Mouse (Mus musculus) heart, embryonic 15.5 days (tissue): ENCODE results near the gene Notch4. TPM values are rescaled to one million over a fixed set of nuclear protein-coding genes. Genes with fewer than 3 reads are reported as not detected.

Experiments used
- ATAC-seq: fragments of 200-750 bp; cut with Nextera tagmentation; replicated peaks from 2 replicates; pipeline ENCODE4 v1.8.0; 2017; ENCODE audit warnings: low read depth, moderate TSS enrichment; ENCODE audit not compliant: insufficient number of reproducible peaks, insufficient read depth, low FRiP score
- H3K27ac ChIP-seq: fragments of 300-500 bp; sonication (generic); 2 replicates; pipeline ENCODE4 v1.5.1; 2015; ENCODE audit warnings: mild to moderate bottlenecking, inconsistent platforms
- H3K27me3 ChIP-seq: fragments of 300-500 bp; sonication (generic); 2 replicates; pipeline ENCODE4 v1.6.1; 2015; ENCODE audit warnings: inconsistent platforms
- H3K36me3 ChIP-seq: fragments of 300-500 bp; sonication (generic); 2 replicates; pipeline ENCODE4 v1.6.1; 2015; ENCODE audit warnings: mild to moderate bottlenecking, inconsistent platforms
- H3K4me1 ChIP-seq: fragments of 300-500 bp; sonication (generic); replicated peaks from 2 replicates; pipeline ENCODE4 v1.6.1; 2015; ENCODE audit warnings: inconsistent platforms
- H3K4me2 ChIP-seq: fragments of 300-500 bp; sonication (generic); 2 replicates; pipeline ENCODE4 v1.6.1; 2015; ENCODE audit warnings: inconsistent platforms, mild to moderate bottlenecking, moderate library complexity
- H3K4me3 ChIP-seq: fragments of 300-500 bp; sonication (generic); 2 replicates; pipeline ENCODE4 v1.5.1; 2015; ENCODE audit warnings: mild to moderate bottlenecking, inconsistent platforms
- H3K9ac ChIP-seq: fragments of 300-500 bp; sonication (generic); 2 replicates; pipeline ENCODE4 v1.6.1; 2015; ENCODE audit warnings: mild to moderate bottlenecking, inconsistent platforms
- H3K9me3 ChIP-seq: fragments of 300-500 bp; sonication (generic); replicated peaks from 2 replicates; pipeline ENCODE4 v1.6.1; 2016; ENCODE audit warnings: inconsistent platforms
- whole genome bisulfite sequencing: fragments of 180-500 bp; shearing (Covaris S2); methylation state at CpG from one replicate; pipeline ENCODE4 v1.1.7; 2015; ENCODE audit warnings: mixed read lengths; 5-methylcytosine and 5-hydroxymethylcytosine counted together
- polyA plus RNA-seq: library from polyadenylated mRNA; unstranded; fragments of >200 nt; fragmentation: Nextera tagmentation; extraction: Ambion mirVana; gene quantifications from 2 replicates; pipeline ENCODE4 v1.2.1, GENCODE M21; 2015

Notch4 gene
- polyA plus RNA-seq, 1 experiment from 2014 or later = 5.8 TPM

- WGBS = under 1% methylated on average over 43 of the region's 45 CpGs
- H3K4me3 ChIP-seq = peak overlapping the region; percentile 85
- H3K4me2 ChIP-seq = peak overlapping the region; percentile 97
- no peaks in the 10 kb centered on the region for H3K9me3 ChIP-seq
- peaks cover 50% of the 10 kb centered on the region for H3K4me1 ChIP-seq
- H3K27ac ChIP-seq = peak overlapping the region; percentile 94
- peak overlapping the region; percentile 80 for H3K9ac ChIP-seq
- H3K27me3 ChIP-seq = peaks cover 35% of the 10 kb centered on the region
- H3K36me3 ChIP-seq = peaks cover 23% of the 10 kb centered on the region
- peak; percentile 86 for ATAC-seq
Measured at GRCm38 (mm10) chr17:34627093-34627942, 63.2 kb downstream of the Notch4 start.

- H3K4me1 ChIP-seq = peaks cover 53% of the 10 kb centered on the region
- no peak for ATAC-seq
Measured at GRCm38 (mm10) chr17:34627943-34628643, 64.0 kb downstream of the Notch4 start, which contains the start of gene Ppt2. Ppt2 (minus strand) TSS chr17:34628510.

GRCm38 (mm10) chr17:34628644-34628967 is 64.5 kb downstream of the Notch4 start:
- peaks cover 53% of the 10 kb centered on the region for H3K4me1 ChIP-seq
- peak overlapping the region; percentile 97 for H3K4me2 ChIP-seq
- H3K36me3 ChIP-seq = peaks cover 10% of the 10 kb centered on the region
- WGBS = 50% methylated on average over 5 of the region's 5 CpGs
- peaks cover 47% of the 10 kb centered on the region for H3K27me3 ChIP-seq
- H3K27ac ChIP-seq = peak overlapping the region; percentile 94; the same call in 1 of the 2 replicates
- peak overlapping the region; percentile 70 for H3K9ac ChIP-seq
- no peaks in the 10 kb centered on the region for H3K9me3 ChIP-seq
- peak overlapping the region; percentile 85 for H3K4me3 ChIP-seq
- no peak for ATAC-seq

More at GRCm38 (mm10) chr17:34627943-34628643, 64.0 kb downstream of the Notch4 start, which contains the start of gene Ppt2:
- peaks cover 42% of the 10 kb centered on the region for H3K27me3 ChIP-seq
- peaks cover 15% of the 10 kb centered on the region for H3K36me3 ChIP-seq
- peak within 1 kb of the TSS; percentile 94 for H3K27ac ChIP-seq
- peak within 1 kb of the TSS; percentile 70 for H3K9ac ChIP-seq
- no peaks in the 10 kb centered on the region for H3K9me3 ChIP-seq
- H3K4me2 ChIP-seq = peak within 1 kb of the TSS; percentile 97
- WGBS = 3% methylated on average over 29 of the region's 29 CpGs
- H3K4me3 ChIP-seq = peak within 1 kb of the TSS; percentile 85

DNA sequence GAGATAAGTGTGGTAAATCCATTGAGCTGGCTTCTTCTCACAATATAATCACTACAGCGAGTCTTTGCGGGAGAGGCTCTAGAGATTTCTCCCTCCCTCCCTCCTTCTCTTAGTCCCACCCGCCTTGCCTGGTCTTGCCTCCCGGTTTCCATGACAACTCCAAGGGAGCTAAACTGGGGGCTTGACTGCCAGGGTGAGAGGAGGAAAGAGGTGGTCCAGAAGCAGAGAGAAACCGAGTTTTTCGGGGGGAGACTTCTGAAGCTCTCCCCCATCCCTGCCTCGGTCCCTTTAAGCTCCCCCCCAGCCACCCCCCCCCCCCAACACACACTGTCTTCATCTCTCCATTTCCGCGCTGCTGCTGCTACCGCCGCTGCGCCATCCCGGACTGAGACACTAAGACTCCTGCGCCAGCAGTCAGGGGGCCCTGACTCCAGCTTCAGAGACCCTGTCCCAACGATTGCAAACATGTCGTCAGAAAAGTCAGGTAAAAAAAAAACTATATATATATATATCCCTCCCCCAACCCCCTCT is 65.2 kb downstream of the Notch4 start, which contains the start of gene Prrt1:
Prrt1 (plus strand) TSS at position 313 of the 531 bp plus-strand sequence.
- no peak for ATAC-seq
- H3K4me2 ChIP-seq = peak within 1 kb of the TSS; percentile 97
- WGBS = 5% methylated on average over 16 of the region's 16 CpGs
- H3K9me3 ChIP-seq = no peaks in the 10 kb centered on the region
- H3K27ac ChIP-seq = peak within 1 kb of the TSS; percentile 94
- H3K36me3 ChIP-seq = peaks cover 6% of the 10 kb centered on the region; the same call in 1 of the 2 replicates
- peaks cover 54% of the 10 kb centered on the region for H3K27me3 ChIP-seq
- peak within 1 kb of the TSS; percentile 70 for H3K9ac ChIP-seq
- peak within 1 kb of the TSS; percentile 85 for H3K4me3 ChIP-seq
- peaks cover 53% of the 10 kb centered on the region for H3K4me1 ChIP-seq

- Histone ChIP-seq H3K4me1 (peaks cover 53% of the 10 kb centered on the region), H3K9ac (no peak overlapping the region), H3K4me3 (peak overlapping the region; percentile 85), H3K4me2 (peak overlapping the region; percentile 97), H3K9me3 (no peaks in the 10 kb centered on the region), H3K27ac (no peak overlapping the region; the same call in 1 of the 2 replicates), H3K36me3 (peaks cover 6% of the 10 kb centered on the region; the same call in 1 of the 2 replicates), H3K27me3 (peaks cover 56% of the 10 kb centered on the region)
- 26% methylated on average over 12 of the region's 12 CpGs for WGBS
- no peak for ATAC-seq
Measured at GRCm38 (mm10) chr17:34629796-34630603, 65.9 kb downstream of the Notch4 start.

DNA sequence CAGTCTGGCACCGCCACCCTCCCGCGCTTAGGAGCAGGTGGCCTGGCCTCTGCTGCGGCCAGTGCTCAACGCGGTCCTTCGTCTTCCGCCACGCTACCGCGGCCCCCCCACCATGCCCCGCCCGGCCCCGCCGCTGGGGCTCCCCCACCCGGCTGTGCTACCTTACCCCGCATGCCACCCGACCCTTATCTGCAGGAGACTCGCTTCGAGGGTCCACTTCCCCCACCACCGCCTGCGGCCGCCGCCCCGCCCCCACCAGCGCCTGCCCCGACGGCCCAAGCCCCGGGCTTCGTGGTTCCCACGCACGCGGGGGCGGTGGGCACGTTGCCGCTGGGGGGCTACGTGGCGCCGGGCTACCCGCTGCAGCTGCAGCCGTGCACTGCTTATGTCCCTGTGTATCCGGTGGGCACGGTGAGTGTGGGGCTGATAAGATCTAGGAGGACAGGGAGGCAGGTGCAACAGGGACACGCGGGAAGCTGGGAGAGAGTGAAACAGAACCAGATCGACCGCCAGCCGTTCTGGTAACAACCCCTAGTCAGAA is 66.8 kb downstream of the Notch4 start:
- ATAC-seq = no peak
- Histone ChIP-seq H3K4me1 (peaks cover 53% of the 10 kb centered on the region), H3K4me2 (peak overlapping the region; percentile 97), H3K4me3 (peak overlapping the region; percentile 44), H3K9me3 (no peaks in the 10 kb centered on the region), H3K27me3 (peaks cover 61% of the 10 kb centered on the region), H3K27ac (peak overlapping the region; percentile 13; the same call in 1 of the 2 replicates), H3K36me3 (no peaks in the 10 kb centered on the region), H3K9ac (no peak overlapping the region)
- 2% methylated on average over 48 of the region's 48 CpGs for WGBS

DNA sequence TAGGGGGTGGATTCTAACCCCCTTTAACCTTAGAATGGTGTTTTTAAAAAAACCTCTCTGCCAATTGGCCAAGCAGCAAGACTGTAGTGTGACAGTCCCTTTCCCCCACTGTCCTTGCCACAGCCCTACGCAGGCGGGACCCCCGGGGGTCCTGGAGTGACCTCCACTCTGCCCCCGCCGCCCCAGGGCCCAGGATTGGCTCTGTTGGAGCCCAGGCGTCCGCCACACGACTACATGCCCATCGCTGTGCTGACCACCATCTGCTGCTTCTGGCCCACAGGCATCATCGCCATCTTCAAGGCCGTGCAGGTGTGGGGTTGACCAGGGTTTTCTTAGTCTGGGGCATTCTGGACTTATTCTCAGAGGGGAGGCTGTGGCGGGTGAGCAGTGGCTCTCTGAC is 67.6 kb downstream of the Notch4 start:
- Histone ChIP-seq H3K27ac (no peak overlapping the region; the same call in 1 of the 2 replicates), H3K9me3 (no peaks in the 10 kb centered on the region), H3K9ac (0 out of 2 replicates have a peak overlapping the region, but pooled peaks have one; percentile 32), H3K36me3 (no peaks in the 10 kb centered on the region), H3K4me3 (peak overlapping the region; percentile 44), H3K4me2 (peak overlapping the region; percentile 97), H3K27me3 (peaks cover 66% of the 10 kb centered on the region), H3K4me1 (peaks cover 45% of the 10 kb centered on the region)
- ATAC-seq = no peak
- WGBS = 9% methylated on average over 12 of the region's 12 CpGs

DNA sequence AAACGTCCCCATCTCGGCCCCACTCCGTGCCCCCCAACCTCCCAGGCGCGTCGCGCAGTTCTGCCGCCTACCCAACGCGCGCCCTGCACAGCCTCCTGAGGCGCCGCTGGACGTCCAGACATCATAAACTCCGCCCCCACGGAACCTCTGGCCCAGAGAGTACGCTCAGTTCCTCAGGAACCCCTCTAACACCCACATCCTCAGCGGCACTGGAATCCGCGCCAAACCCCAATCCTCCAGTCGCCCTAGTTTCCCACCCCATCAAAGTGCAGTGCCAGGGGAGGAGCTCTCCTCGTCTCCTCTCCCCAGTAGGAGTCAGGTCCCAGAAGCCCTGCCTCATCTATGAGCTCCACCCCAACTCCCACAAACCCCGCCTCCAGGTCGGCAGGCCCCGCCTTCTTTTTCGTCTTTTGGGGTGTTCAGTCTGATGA is 68.2 kb downstream of the Notch4 start:
- WGBS = under 1% methylated on average over 26 of the region's 26 CpGs

GRCm38 (mm10) chr17:34635671-34636070 is 71.6 kb downstream of the Notch4 start:
- Histone ChIP-seq H3K27me3 (peaks cover 52% of the 10 kb centered on the region), H3K9ac (no peak overlapping the region), H3K4me2 (no peak overlapping the region), H3K9me3 (no peaks in the 10 kb centered on the region), H3K27ac (no peak overlapping the region), H3K36me3 (no peaks in the 10 kb centered on the region), H3K4me3 (no peak overlapping the region), H3K4me1 (peaks cover 22% of the 10 kb centered on the region)
- 71% methylated on average over 2 of the region's 2 CpGs for WGBS
- ATAC-seq = no peak

More for the DNA sequence above, 68.2 kb downstream of the Notch4 start:
- Histone ChIP-seq H3K27ac (peak overlapping the region; percentile 21; the same call in 1 of the 2 replicates), H3K4me2 (peak overlapping the region; percentile 97), H3K9ac (0 out of 2 replicates have a peak overlapping the region, but pooled peaks have one; percentile 32), H3K36me3 (no peaks in the 10 kb centered on the region), H3K4me3 (peak overlapping the region; percentile 44), H3K4me1 (peaks cover 43% of the 10 kb centered on the region), H3K9me3 (no peaks in the 10 kb centered on the region), H3K27me3 (peaks cover 70% of the 10 kb centered on the region)
- ATAC-seq = peak; percentile 31; the same call in 1 of the 2 replicates

- Histone ChIP-seq H3K9ac (no peak overlapping the region), H3K4me2 (no peak overlapping the region), H3K4me1 (peaks cover 14% of the 10 kb centered on the region), H3K4me3 (no peak overlapping the region), H3K9me3 (no peaks in the 10 kb centered on the region), H3K36me3 (no peaks in the 10 kb centered on the region), H3K27me3 (peaks cover 34% of the 10 kb centered on the region), H3K27ac (no peak overlapping the region)
- no peak for ATAC-seq
- 63% methylated on average over 3 of the region's 3 CpGs for WGBS
Measured at GRCm38 (mm10) chr17:34637459-34637858, 73.4 kb downstream of the Notch4 start.
